Mouse (Mus musculus): ENCODE results near the gene Iqgap1.

Iqgap1 gene

GRCm38 (mm10) chr7:80718471-80718870, 107.3 kb downstream of the Iqgap1 start:
- DNase-seq (ENCODE audit: low read depth, low spot score): no peak

DNA sequence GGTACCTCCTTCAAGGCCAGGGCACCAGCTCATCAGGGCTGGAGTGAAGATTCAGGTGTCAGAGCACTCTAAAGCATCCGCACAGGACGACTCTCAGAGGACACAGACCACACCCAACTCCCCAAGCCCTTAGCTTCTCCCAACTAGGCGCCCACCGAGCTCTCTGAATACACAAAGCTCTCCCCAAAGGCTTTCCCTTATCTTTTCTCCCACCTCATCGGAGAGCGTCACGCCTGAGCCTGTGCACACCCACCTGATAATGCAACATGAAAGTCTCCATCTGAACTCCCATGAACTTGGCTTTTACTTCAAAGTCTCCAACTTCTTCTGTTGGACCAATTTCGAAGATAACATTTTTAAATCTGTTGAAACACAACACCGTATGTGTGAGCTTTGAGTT, 109.0 kb downstream of the Iqgap1 start:
- DNase-seq (ENCODE audit: low read depth, low spot score): no peak

DNA sequence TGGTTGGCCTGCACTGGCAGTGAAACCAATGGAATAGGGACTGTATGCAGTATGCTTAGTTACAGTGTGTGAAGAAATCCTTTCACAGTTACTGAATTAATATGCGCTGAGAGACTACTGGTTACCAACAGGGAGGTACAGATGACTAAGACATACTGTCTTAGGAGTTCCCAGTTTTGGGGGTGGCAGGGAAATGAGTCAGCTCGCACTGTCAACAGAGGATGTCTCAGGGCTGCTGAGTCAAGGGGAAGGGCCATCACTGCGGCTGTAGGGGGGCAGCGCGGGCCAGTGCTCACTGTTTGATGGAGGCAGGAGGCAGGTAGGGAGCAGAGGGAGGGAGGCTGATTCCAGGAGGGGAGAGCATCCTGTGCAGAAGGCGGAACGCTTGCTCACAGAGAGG, 110.5 kb downstream of the Iqgap1 start:
- no peak for DNase-seq (ENCODE audit: low read depth, low spot score)

- DNase-seq (ENCODE audit: low read depth, low spot score): no peak
Observed at GRCm38 (mm10) chr7:80711496-80711895, 114.3 kb downstream of the Iqgap1 start.

GRCm38 (mm10) chr7:80710333-80710732, 115.4 kb downstream of the Iqgap1 start:
- no peak for DNase-seq (ENCODE audit: low read depth, low spot score)

DNA sequence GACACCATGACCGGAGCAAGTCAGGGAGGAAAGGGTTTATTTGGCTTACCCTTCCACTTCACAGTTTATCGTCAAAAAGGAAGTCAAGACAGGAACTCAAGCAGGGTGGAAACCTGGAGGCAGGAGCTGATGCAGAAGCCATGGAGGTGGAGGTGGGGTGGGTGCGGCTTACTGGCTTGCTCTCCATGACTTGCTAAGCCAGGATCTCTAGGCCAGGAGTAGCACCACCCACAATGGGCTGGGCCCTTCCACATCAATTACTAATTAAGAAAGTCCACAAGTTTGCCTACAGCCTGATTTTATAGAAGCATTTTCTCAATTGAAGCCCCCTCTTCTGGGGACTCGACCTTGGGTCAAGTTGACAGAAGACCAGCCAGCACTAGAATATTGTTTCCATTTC, 121.7 kb downstream of the Iqgap1 start:
- DNase-seq (ENCODE audit: low read depth, low spot score): no peak

DNA sequence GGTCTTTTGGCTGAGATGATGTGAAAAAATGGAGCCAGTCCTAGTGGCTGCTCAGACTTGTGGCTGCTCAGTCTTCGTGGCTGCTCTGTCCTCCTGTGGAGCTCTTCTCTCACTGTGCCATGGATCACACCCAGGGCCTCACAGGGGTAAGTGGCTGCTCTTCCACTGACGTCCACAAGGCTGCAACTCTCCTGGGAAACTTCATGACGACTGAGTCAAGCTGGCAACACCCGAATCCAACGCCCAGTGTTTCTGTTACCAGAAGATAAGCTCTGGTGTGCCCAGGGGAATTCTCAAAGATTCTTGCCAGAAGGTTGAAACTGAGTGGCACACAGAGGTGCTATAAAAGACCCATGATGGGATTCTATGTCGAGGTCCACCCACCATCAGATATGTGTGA, 123.3 kb downstream of the Iqgap1 start:
- DNase-seq (ENCODE audit: low read depth, low spot score): no peak

GRCm38 (mm10) chr7:80699709-80700108, 126.1 kb downstream of the Iqgap1 start:
- no peak for DNase-seq (ENCODE audit: low read depth, low spot score)

GRCm38 (mm10) chr7:80698940-80699339, 126.8 kb downstream of the Iqgap1 start:
- no peak for DNase-seq (ENCODE audit: low read depth, low spot score)

DNA sequence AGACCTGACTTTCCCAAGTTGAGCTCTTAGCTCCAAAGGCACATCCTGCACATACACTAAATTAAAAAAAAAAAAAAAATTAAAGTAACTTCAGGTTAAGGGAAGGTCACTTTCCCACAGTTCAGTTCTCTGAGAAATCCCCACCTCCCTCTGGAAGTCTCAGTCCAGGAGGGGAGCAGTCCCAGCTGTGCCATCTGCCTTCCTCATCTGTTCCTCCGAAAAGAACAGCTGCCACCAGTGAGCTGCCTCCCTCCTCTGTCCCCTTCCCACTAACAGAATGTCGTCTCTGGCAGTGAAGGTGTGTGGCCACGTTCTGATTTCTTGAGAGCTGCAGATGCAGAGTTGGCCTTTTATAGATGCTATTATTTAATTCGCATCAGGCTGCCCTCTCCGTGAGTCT, 127.9 kb downstream of the Iqgap1 start:
- no peak for DNase-seq (ENCODE audit: low read depth, low spot score)

DNA sequence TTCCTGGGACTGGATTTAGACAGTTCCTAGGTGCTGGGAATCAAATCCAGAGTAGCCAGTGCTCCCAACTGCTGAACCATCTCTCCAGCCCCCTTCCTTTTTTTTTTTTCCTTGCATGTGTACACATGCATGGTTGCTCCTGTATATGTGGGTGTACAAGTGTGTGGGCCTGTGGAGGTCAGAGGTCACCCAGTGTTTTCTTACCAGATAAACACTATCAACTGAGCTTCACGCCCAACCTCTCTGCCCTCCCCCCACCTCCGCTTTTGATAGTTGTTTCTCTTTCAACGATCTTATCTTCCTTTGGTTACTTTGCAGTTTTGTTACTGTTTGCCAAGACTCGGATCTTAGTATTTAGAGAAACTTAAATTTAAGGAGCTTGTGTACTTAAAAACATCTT, 128.9 kb downstream of the Iqgap1 start:
- no peak for DNase-seq (ENCODE audit: low read depth, low spot score)

DNA sequence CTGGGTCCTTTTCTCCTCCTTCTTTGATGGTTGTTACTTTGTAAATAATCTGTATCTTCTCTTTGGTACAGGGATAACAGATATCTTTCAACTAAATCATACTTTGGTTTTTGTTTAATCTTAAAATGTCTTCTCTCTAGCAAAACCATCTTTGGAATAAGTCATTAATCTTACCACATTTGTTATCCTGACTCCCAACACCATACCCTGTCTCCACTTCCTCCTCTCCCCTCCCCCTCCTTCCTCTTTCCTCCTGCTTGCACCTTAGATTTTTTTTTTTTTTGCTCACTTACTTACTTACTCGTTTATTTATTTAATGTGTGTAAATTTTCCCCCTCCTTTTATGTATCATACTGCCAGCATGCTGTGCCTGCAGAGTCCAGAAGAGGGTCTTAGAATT, 129.4 kb downstream of the Iqgap1 start:
- DNase-seq (ENCODE audit: low read depth, low spot score): no peak

DNA sequence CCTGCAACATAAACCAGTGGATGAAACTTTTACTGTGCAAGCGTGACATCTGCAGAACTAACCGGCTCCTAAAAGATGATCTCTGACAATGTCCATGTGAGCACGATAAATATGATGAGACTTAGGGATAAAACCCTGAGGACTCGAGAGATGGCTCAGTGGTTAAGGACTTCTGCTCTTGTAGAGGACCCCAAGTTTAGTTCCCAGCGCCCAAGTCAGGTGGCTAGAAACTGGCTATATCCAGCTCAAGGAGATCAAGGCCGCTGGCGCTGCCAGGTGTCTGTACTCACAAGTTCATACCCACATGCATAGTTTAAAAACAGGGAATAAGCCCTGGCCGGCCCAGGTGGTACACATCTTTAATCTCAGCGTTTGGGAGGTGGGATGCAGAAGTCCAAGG, 133.3 kb downstream of the Iqgap1 start:
- no peak for DNase-seq (ENCODE audit: low read depth, low spot score)

DNA sequence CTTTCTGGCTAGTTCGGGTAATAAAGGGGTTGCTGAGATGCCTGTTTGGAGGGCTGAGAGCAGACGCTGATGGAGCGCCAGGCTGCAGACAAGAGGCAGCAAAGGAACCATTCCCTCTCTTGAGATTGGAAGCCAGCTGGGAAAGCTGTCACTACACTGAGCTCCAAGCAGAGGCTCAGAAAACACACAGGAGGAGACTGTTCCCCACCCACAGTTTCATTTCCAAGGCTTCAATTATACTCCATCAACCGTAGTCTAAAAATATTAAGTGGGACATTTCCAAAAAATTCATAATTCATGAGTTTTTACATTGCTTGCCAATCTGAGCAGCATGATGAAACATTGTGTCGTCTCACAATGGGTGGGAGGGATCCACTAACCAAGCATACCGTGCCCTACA, 134.6 kb downstream of the Iqgap1 start:
- no peak for DNase-seq (ENCODE audit: low read depth, low spot score)

GRCm38 (mm10) chr7:80689221-80689591, 136.6 kb downstream of the Iqgap1 start:
- DNase-seq (ENCODE audit: low read depth, low spot score): no peak

DNA sequence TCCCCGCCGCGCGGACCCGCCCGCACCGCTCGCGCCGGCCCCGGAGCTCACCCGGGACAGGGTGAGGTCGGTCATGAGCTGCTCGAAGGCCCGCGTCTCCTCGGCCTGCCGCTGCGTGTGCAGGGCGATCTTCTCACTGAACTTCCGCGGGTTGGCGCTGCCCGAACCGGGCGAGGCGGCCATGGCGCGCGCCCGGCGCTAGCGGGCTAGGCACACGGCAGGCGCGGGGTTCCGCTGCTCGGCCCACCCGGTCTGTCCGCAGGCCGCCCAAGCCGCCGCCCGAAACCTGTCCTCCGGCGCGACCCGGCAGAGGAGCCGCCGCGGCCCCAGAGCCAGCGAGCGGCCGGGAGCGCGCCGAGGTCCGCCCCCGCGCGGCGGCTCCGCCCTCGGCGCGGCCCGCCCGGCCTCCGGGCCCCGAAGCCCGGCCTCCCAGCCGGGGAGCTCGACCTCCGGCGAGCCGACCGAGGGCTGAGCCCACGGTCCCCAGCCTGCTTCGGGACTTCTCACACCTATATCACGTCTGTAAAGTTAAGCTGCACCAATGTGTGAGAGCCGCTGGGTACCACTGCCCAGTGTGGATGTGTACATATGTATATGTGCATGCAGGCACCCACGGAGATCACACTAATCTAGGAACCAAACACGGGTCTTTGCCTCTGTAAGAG, 137.1 kb downstream of the Iqgap1 start, which contains the start of gene Crtc3:
Gene Crtc3, minus strand, starts transcription at position 322 of the 665 bp plus-strand sequence.
- peak; percentile 60 for DNase-seq (ENCODE audit: low read depth, low spot score)

DNA sequence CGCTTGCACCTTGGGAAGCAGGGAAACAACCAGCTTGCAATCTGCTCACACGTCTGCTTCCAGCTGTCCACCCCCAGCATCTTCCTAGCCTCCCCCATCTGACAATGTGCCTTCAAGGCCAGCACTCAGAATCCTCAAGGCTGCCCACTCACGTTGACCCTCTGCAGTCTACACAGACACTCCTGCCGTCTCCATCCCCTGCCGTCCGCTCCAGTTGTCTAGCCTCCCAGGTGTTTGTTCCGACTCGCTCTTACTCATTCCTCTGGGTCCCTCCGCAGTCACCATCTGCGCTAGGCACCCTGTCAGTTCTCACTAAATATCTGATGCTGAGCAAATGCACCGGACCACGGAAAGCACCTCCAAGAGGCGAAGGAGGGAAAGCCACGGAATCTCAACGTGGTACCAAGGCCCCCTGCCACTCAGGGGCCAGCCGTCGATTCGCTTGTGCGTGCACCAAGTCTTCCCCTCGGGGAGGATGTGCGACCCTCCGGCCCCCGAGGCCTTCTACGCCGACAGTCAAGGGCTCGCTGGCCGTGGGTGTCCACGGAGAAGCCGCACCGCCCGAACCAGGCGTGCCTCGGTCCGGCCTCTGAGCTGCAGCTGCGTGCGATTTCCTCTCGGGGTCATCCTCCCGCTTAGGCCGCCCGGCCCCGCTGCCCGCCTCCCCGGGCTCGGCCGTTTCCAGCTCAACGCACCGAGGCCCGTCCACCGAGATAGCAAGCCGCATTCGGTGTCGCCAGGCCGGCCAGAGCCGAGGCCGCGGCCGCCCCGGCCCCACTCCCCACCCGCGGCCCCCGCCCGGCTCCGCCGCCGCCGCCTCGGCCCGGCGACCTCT, 137.8 kb downstream of the Iqgap1 start:
- DNase-seq (ENCODE audit: low read depth, low spot score): peak; percentile 75

- DNase-seq (ENCODE audit: low read depth, low spot score): no peak
Observed at GRCm38 (mm10) chr7:80685639-80686038, 140.1 kb downstream of the Iqgap1 start.

- DNase-seq (ENCODE audit: low read depth, low spot score): no peak
Observed at GRCm38 (mm10) chr7:80682630-80683029, 143.1 kb downstream of the Iqgap1 start.

GRCm38 (mm10) chr7:80680218-80680847, 145.4 kb downstream of the Iqgap1 start:
- peak; percentile 49 for DNase-seq (ENCODE audit: low read depth, low spot score)

- DNase-seq (ENCODE audit: low read depth, low spot score): no peak
Observed at GRCm38 (mm10) chr7:80672323-80672722, 153.5 kb downstream of the Iqgap1 start.

- no peak for DNase-seq (ENCODE audit: low read depth, low spot score)
Observed at GRCm38 (mm10) chr7:80670889-80671288, 154.9 kb downstream of the Iqgap1 start.

DNA sequence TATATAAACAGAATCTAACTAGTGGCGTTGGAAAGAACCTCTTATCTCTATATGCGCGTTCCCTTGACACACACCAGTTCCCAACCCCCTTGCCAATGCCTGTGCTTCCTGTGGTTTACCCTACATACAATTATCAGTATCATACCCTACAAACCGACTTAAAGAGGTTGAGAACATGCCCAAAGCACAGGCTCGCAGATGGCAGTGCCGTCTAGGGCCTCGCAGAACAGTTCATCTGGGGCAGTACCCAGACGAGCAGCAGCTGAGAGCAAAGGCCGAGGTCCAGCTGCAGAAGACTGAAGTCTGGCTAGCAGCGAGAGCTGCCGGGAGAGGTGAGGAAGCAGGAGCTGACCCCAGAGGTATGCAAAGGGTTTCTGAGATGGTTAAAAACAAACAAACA, 158.6 kb downstream of the Iqgap1 start:
- DNase-seq (ENCODE audit: low read depth, low spot score): no peak

All from mesoderm, embryonic 11.5 days (tissue).